Mouse (Mus musculus): ENCODE measurements around the gene Ccdc134. TPM values are rescaled to one million over a fixed set of nuclear protein-coding genes. Genes with fewer than 3 reads are reported as not detected.

Ccdc134 gene
- polyA plus RNA-seq, 1 experiment = 16.5 TPM

DNA sequence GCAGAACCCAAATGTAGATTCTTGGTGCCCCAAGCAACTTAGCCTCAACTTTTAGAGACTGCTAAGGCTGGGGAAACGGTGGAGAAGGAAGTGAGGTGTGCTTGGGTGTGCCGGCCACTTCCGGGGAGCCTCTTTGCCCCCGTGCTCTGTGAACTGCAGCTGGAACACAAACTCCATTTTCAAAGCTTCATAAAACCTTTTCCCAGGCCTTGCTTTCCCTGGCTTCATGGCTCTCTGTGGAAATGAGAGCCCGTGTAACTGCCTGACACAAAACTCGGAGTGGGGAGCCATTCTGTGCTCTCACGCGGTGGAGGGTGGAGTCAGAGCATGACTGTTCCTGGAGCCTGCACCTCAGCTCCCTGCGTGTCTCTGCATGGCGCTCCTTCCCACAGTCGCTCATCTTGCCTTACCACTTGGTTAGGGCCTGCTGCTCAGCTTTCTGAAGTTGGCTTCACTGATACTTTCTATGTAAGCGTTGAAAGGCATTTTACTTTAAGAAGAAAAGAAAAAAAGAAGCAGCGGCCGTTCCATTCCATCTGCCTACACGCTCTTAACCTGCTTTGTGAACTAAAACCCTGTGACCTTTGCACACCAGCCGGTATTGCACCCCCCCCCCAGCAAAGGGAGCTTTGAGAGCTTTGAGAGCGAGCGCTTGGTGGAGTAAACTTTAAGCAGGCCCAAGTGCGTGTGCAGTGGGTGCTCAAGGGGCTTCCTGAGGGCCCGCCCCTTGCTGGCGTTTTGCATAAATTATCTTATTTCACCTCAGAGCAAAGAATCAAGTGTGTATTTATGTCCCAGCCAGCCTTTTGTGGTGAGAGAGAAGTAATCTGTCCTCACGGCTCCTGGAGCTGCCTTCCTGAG lies 38.7 kb downstream of the Ccdc134 start:
- no peak for TF ChIP-seq POLR2A (IDR thresholded peaks at IDR 0.05; ENCODE audit: extremely low read depth, insufficient read depth, low read length)
- no peak for TF ChIP-seq CTCF (IDR thresholded peaks at IDR 0.05; ENCODE audit: extremely low read depth, insufficient read depth, low read length)
- Histone ChIP-seq H3K27ac (ENCODE audit: insufficient read depth, low read length) (no peak overlapping the region), H3K4me1 (ENCODE audit: control insufficient read depth, insufficient read depth, low read length) (peaks cover 9% of the 10 kb centered on the region), H3K4me3 (ENCODE audit: insufficient read depth, low read length) (no peak overlapping the region)

DNA sequence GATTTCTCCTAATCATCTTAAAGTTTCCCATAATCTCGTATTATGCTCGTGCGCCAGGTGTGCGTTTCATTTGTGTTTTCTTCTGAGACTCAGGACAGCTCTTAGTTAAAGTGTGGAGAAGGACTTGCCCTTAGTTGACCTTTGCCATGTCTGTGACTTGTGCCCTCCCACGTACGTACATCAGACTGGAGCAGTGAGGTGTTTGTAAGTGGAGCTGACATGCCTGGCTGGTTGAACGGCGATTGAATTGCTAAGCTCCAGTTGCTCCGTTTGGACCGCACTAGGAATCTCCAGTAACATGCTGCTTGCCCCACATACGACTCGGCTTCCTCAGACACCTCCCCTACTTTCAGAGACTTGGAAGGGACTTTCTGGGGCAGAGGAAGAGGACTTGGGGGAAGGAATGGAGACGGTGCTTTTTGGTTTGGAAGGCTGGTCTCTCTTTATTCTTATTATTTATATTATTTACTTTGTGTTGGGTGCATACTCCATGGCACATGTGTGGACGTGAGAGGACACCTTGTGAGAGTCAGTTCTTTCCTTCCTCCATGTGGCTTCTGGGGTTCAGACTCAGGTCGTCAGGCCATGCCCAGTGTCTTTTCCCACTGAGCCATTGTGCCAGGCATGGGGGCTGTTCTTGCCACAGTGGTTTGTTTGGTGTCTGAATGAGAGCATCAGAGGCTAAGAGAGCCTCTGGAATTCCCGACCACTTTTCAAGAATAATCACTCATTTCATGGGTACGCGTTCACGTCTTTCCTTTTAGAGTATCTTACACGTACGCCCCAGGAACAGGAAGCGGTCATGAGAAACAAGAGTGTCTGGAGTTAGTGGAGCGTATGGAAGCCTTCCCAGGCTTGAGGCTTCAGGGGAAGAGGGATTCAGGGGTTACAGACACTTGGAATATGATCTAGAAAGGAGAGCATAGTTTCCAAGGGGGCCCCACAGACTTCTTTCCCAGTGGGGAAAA lies 39.8 kb downstream of the Ccdc134 start:
- TF ChIP-seq CTCF (IDR thresholded peaks at IDR 0.05; ENCODE audit: extremely low read depth, insufficient read depth, low read length) (no peak), POLR2A (IDR thresholded peaks at IDR 0.05; ENCODE audit: extremely low read depth, insufficient read depth, low read length) (no peak)
- Histone ChIP-seq H3K4me1 (ENCODE audit: control insufficient read depth, insufficient read depth, low read length) (peaks cover 9% of the 10 kb centered on the region), H3K27ac (ENCODE audit: insufficient read depth, low read length) (no peak overlapping the region), H3K4me3 (ENCODE audit: insufficient read depth, low read length) (no peak overlapping the region)

GRCm38 (mm10) chr15:82169671-82170070 lies 41.9 kb downstream of the Ccdc134 start:
- TF ChIP-seq CTCF (IDR thresholded peaks at IDR 0.05; ENCODE audit: extremely low read depth, insufficient read depth, low read length) (no peak), POLR2A (IDR thresholded peaks at IDR 0.05; ENCODE audit: extremely low read depth, insufficient read depth, low read length) (no peak)

GRCm38 (mm10) chr15:82170437-82171377 lies 43.0 kb downstream of the Ccdc134 start:
- Histone ChIP-seq H3K27ac (ENCODE audit: insufficient read depth, low read length) (no peak overlapping the region), H3K4me1 (ENCODE audit: control insufficient read depth, insufficient read depth, low read length) (peaks cover 4% of the 10 kb centered on the region)

More at GRCm38 (mm10) chr15:82169671-82170070, 41.9 kb downstream of the Ccdc134 start:
- H3K27ac ChIP-seq (ENCODE audit: insufficient read depth, low read length) = no peak overlapping the region
- peaks cover 4% of the 10 kb centered on the region for H3K4me1 ChIP-seq (ENCODE audit: control insufficient read depth, insufficient read depth, low read length)
- H3K4me3 ChIP-seq (ENCODE audit: insufficient read depth, low read length) = no peak overlapping the region

GRCm38 (mm10) chr15:82172648-82173047 lies 44.9 kb downstream of the Ccdc134 start:
- Histone ChIP-seq H3K4me3 (ENCODE audit: insufficient read depth, low read length) (no peak overlapping the region), H3K27ac (ENCODE audit: insufficient read depth, low read length) (no peak overlapping the region), H3K4me1 (ENCODE audit: control insufficient read depth, insufficient read depth, low read length) (no peaks in the 10 kb centered on the region)
- no peak for TF ChIP-seq CTCF (IDR thresholded peaks at IDR 0.05; ENCODE audit: extremely low read depth, insufficient read depth, low read length)
- TF ChIP-seq POLR2A (IDR thresholded peaks at IDR 0.05; ENCODE audit: extremely low read depth, insufficient read depth, low read length) = no peak

More at GRCm38 (mm10) chr15:82170437-82171377, 43.0 kb downstream of the Ccdc134 start:
- no peak overlapping the region for H3K4me3 ChIP-seq (ENCODE audit: insufficient read depth, low read length)
- TF ChIP-seq CTCF (IDR thresholded peaks at IDR 0.05; ENCODE audit: extremely low read depth, insufficient read depth, low read length) (no peak), POLR2A (IDR thresholded peaks at IDR 0.05; ENCODE audit: extremely low read depth, insufficient read depth, low read length) (no peak)

- Histone ChIP-seq H3K4me3 (ENCODE audit: insufficient read depth, low read length) (no peak overlapping the region), H3K4me1 (ENCODE audit: control insufficient read depth, insufficient read depth, low read length) (no peaks in the 10 kb centered on the region), H3K27ac (ENCODE audit: insufficient read depth, low read length) (no peak overlapping the region)
- TF ChIP-seq CTCF (IDR thresholded peaks at IDR 0.05; ENCODE audit: extremely low read depth, insufficient read depth, low read length) = no peak
- TF ChIP-seq POLR2A (IDR thresholded peaks at IDR 0.05; ENCODE audit: extremely low read depth, insufficient read depth, low read length) = no peak
Observed at GRCm38 (mm10) chr15:82175091-82175490, 47.4 kb downstream of the Ccdc134 start.

GRCm38 (mm10) chr15:82177743-82178290 lies 50.1 kb downstream of the Ccdc134 start:
- TF ChIP-seq POLR2A (IDR thresholded peaks at IDR 0.05; ENCODE audit: extremely low read depth, insufficient read depth, low read length) = no peak
- no peak for TF ChIP-seq CTCF (IDR thresholded peaks at IDR 0.05; ENCODE audit: extremely low read depth, insufficient read depth, low read length)
- H3K4me3 ChIP-seq (ENCODE audit: insufficient read depth, low read length) = no peak overlapping the region
- H3K27ac ChIP-seq (ENCODE audit: insufficient read depth, low read length) = no peak overlapping the region
- no peaks in the 10 kb centered on the region for H3K4me1 ChIP-seq (ENCODE audit: control insufficient read depth, insufficient read depth, low read length)

DNA sequence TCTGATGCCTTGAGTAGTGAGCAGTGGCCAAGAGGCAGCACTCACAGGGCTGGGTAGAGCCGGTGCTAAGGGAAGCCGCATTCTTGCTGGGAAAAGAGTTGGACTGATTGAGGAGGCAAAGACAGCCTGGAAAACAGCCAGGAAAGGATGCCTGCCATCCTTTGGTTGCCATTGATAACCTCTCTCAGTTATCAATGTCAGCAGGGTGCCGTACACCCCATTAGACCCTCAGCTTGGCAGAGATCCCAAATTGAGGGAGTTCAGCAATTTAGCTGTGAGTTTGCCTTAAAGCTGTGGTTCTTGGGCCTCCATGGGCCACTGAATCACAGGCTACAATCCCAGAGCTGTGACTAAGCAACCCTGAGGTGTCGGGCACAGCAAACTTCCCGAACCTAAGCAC lies 53.4 kb downstream of the Ccdc134 start:
- H3K27ac ChIP-seq (ENCODE audit: insufficient read depth, low read length) = no peak overlapping the region
- H3K4me3 ChIP-seq (ENCODE audit: insufficient read depth, low read length) = no peak overlapping the region
- H3K4me1 ChIP-seq (ENCODE audit: control insufficient read depth, insufficient read depth, low read length) = no peaks in the 10 kb centered on the region
- no peak for TF ChIP-seq POLR2A (IDR thresholded peaks at IDR 0.05; ENCODE audit: extremely low read depth, insufficient read depth, low read length)
- no peak for TF ChIP-seq CTCF (IDR thresholded peaks at IDR 0.05; ENCODE audit: extremely low read depth, insufficient read depth, low read length)

All from cortical plate, adult 2 months (tissue).